Mouse (Mus musculus) C2C12 (cell line): ENCODE measurements around the gene Tle2. TPM values are rescaled to one million over a fixed set of nuclear protein-coding genes. Genes with fewer than 3 reads are reported as not detected.

ENCODE experiments used
- H3K27me3 ChIP-seq: one replicate; pipeline ENCODE4 v1.6.1; 2011; ENCODE audit not compliant: control insufficient read depth, insufficient read depth, insufficient read length
- H3K36me3 ChIP-seq: one replicate; pipeline ENCODE4 v1.6.1; 2011; ENCODE audit not compliant: control insufficient read depth, insufficient read depth
- H3K4me3 ChIP-seq: one replicate; pipeline ENCODE4 v1.5.1; 2011; ENCODE audit warnings: mild to moderate bottlenecking, control low read depth; ENCODE audit not compliant: poor library complexity, insufficient read depth, severe bottlenecking
- H3K79me2 ChIP-seq: one replicate; pipeline ENCODE4 v1.6.1; 2011; ENCODE audit not compliant: control insufficient read depth, insufficient read depth
- H3K79me3 ChIP-seq: one replicate; pipeline ENCODE4 v1.6.1; 2011; ENCODE audit warnings: low read depth, control low read depth
- H3ac ChIP-seq: one replicate; pipeline ENCODE3; 2011; ENCODE audit warnings: low read depth; ENCODE audit not compliant: control insufficient read depth, insufficient read length
- CEBPB ChIP-seq: IDR thresholded peaks from one replicate; pipeline ENCODE4 v1.6.1; 2011; ENCODE audit warnings: low read depth, mild to moderate bottlenecking, control low read depth, moderate library complexity
- CTCF ChIP-seq: IDR thresholded peaks from one replicate; pipeline ENCODE4 v1.5.1; 2011; ENCODE audit not compliant: control insufficient read depth, insufficient read depth, insufficient read length
- FOSL1 ChIP-seq: IDR thresholded peaks from one replicate; pipeline ENCODE4 v1.8.0; 2011; ENCODE audit warnings: mild to moderate bottlenecking, low read length; ENCODE audit not compliant: poor library complexity, insufficient read depth, severe bottlenecking
- MAX ChIP-seq: IDR thresholded peaks from one replicate; pipeline ENCODE4 v1.6.1; 2011; ENCODE audit warnings: mild to moderate bottlenecking, control low read depth
- MYOD1 ChIP-seq: IDR thresholded peaks from one replicate; pipeline ENCODE4 v1.6.1; 2011; ENCODE audit warnings: low read depth; ENCODE audit not compliant: control insufficient read depth, insufficient read length
- MYOG ChIP-seq: IDR thresholded peaks from one replicate; pipeline ENCODE4 v1.6.1; 2011; ENCODE audit not compliant: control insufficient read depth, insufficient read length; ENCODE audit errors: extremely low read depth
- USF1 ChIP-seq: IDR thresholded peaks from one replicate; pipeline ENCODE4 v1.6.1; 2011; ENCODE audit warnings: low read depth, mild to moderate bottlenecking, control low read depth, moderate library complexity
- polyA plus RNA-seq: library from polyadenylated mRNA; unstranded; fragments of >200 nt; fragmentation: generic; extraction: Trizol; gene quantifications from one replicate; pipeline ENCODE4 v1.2.1, GENCODE M21; 2012; ENCODE audit warnings: missing spikeins

Gene Tle2
- polyA plus RNA-seq, 1 experiment, result 7.1 TPM

DNA sequence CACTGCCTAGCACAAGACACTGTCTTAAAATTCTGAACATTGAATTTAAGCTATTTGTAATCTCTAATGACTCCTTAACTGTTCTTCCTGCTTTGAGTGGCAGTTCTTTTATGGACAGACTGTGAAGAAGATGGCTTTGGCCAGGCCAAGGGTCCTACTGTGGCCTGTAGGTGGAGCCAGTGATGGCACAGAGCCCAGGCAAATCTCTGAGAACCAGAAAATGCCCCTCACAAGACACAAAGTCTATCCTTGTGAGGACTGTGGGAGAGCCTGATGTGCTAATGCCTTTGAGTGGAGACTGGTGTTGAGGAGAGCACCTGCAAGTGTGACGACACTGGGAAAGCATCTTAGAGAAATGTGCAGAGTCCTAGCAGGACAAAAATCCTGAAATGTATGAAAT, 33.9 kb downstream of the Tle2 start:
- no peaks in the 10 kb centered on the region for H3K79me3 ChIP-seq
- H3K27me3 ChIP-seq, result no peaks in the 10 kb centered on the region
- TF ChIP-seq USF1 (no peak), MYOG (no peak), CTCF (no peak), FOSL1 (no peak)

DNA sequence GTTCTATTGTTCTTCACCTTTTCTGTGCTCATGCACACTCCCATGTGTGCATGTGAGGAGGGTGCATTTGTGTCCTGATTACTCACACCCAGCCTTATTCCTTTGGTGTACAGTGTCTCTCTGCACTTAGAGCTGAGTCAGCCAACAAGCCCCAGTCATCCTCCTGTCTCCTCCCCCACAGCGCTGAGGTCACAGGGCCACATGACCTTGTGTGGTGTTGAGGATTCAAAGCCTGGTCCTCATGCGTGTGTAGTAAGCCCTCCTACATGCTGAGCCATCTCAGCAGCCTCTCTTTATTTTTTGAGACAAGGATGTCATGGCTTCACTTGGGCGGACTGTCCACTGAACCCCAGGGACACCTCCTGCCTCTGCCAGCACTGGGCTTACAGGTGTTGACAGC, 38.4 kb downstream of the Tle2 start:
- Histone ChIP-seq H3K79me3 (no peaks in the 10 kb centered on the region), H3K4me3 (no peak overlapping the region), H3ac (no peak overlapping the region), H3K79me2 (no peaks in the 10 kb centered on the region), H3K36me3 (no peaks in the 10 kb centered on the region), H3K27me3 (no peaks in the 10 kb centered on the region)
- TF ChIP-seq USF1 (peak; percentile 73), MYOD1 (no peak)

More for the DNA sequence above, 33.9 kb downstream of the Tle2 start:
- Histone ChIP-seq H3K79me2 (no peaks in the 10 kb centered on the region), H3K4me3 (no peak overlapping the region), H3ac (no peak overlapping the region), H3K36me3 (no peaks in the 10 kb centered on the region)

DNA sequence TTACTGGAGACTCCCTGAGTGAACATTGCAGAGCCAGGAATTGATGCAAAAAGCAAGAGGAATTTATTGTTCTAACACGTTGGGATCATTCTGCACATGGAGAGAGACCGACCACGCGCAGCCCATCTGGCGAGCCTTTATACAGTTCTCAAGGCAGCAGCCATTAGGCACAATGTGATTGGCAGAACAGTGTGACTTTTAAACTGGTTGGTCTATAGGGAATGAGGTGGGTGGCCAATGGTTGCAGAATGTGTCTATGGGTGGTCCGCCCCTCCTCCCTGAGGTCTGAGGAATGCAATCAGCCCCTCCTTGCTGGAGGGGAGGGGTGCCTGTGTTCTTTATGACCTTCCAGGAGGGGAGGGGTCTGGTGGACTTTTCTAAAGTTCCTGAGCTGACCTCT, 41.1 kb downstream of the Tle2 start:
- Histone ChIP-seq H3K27me3 (no peaks in the 10 kb centered on the region), H3K4me3 (no peak overlapping the region), H3K79me3 (no peaks in the 10 kb centered on the region), H3ac (no peak overlapping the region), H3K79me2 (no peaks in the 10 kb centered on the region), H3K36me3 (no peaks in the 10 kb centered on the region)
- TF ChIP-seq USF1 (no peak), MYOD1 (no peak), CTCF (no peak), MYOG (no peak), CEBPB (no peak), FOSL1 (no peak), MAX (no peak)

DNA sequence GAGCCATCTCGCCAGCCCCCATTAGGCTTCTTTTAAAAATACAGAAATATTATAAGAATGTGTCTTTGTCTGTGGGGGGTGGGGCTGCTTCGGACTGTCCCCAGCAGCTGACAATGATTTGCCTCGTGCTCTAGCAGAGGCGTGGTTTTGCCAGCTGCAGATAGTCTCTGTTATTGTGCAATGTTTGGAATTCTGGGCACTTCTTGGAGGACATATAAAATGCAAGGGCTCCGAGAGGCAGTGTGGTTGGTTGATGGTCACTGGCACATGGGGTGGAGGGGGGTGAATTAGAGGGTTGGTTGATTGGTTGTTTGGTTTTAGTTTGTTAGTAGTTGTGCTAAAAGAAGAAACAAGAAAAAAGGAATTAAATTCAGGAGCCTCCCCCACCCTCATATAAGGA, 45.6 kb downstream of the Tle2 start:
- H3K4me3 ChIP-seq, result no peak overlapping the region
- no peaks in the 10 kb centered on the region for H3K79me3 ChIP-seq
- H3ac ChIP-seq, result no peak overlapping the region
- TF ChIP-seq CEBPB, result peak; percentile 42
- no peak for TF ChIP-seq USF1
- no peak for TF ChIP-seq FOSL1
- no peak for TF ChIP-seq MAX
- TF ChIP-seq MYOG, result no peak
- no peak for TF ChIP-seq MYOD1
- peaks cover 8% of the 10 kb centered on the region for H3K36me3 ChIP-seq
- H3K79me2 ChIP-seq, result no peaks in the 10 kb centered on the region
- H3K27me3 ChIP-seq, result no peaks in the 10 kb centered on the region

DNA sequence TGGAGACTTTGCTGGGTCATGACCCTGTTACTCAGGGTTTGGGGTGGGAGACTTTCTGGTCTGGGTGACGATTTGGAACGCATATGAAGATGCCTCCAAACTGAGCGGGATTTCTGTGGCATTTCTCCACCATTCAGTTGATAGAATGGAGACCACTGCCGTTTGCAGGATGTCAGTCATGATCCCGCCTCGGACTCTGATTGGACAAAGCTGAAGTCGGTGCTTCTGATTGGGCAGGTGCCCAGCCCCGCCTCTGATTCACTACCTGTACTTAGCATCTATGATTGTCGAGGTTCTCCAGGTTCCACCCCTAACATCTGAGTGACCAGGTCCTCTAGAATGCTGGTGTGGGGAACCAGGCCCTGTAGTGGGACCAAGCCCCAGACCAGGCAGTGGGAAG, 46.4 kb downstream of the Tle2 start:
- H3K36me3 ChIP-seq, result peaks cover 10% of the 10 kb centered on the region
- no peak overlapping the region for H3K4me3 ChIP-seq
- H3K79me3 ChIP-seq, result no peaks in the 10 kb centered on the region
- no peak overlapping the region for H3ac ChIP-seq
- no peak for TF ChIP-seq MYOG
- no peak for TF ChIP-seq MYOD1
- TF ChIP-seq MAX, result no peak
- TF ChIP-seq CTCF, result no peak
- TF ChIP-seq USF1, result no peak
- TF ChIP-seq CEBPB, result no peak
- TF ChIP-seq FOSL1, result no peak
- no peaks in the 10 kb centered on the region for H3K79me2 ChIP-seq
- no peaks in the 10 kb centered on the region for H3K27me3 ChIP-seq

DNA sequence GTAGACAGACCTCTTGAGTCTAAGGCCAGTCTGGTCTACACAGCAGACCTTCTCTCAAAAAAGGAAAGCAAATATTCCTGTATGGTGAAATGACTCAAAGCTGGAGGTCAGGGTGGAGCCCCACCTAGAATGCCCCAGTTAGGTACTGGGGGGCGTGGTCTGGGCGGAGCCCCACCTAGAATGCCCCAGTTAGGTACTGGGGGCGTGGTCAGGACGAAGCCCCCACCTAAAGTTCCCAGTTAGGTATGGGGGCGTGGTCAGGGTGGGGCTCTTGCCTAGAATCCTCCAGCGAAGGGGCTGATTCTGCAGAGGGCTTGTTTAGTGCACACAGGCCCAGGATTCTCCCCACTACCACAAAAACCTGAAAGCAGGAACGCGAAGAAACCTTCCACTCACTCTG, 49.1 kb downstream of the Tle2 start:
- Histone ChIP-seq H3K4me3 (no peak overlapping the region), H3ac (no peak overlapping the region), H3K79me2 (peaks cover 9% of the 10 kb centered on the region), H3K27me3 (no peaks in the 10 kb centered on the region), H3K36me3 (peaks cover 10% of the 10 kb centered on the region), H3K79me3 (no peaks in the 10 kb centered on the region)
- TF ChIP-seq MYOD1, result no peak
- no peak for TF ChIP-seq CTCF
- no peak for TF ChIP-seq CEBPB
- TF ChIP-seq FOSL1, result no peak
- no peak for TF ChIP-seq MAX
- no peak for TF ChIP-seq MYOG
- no peak for TF ChIP-seq USF1
